Mouse (Mus musculus) kidney, embryonic 15.5 days (tissue): ENCODE results near the gene Kantr. TPM values are rescaled to one million over a fixed set of nuclear protein-coding genes. Genes with fewer than 3 reads are reported as not detected.
A peak's percentile ranks its signal among the peaks of the same experiment; 100 is the strongest.
"Not testable (repeated sequence)": the region's sequence is repeated elsewhere in the genome, so short reads cannot be mapped to it uniquely, and the experiment has no call there.

Source experiments
- ATAC-seq: fragments of 200-750 bp; cut with Nextera tagmentation; replicated peaks from 2 replicates; pipeline ENCODE4 v1.8.0; 2017; ENCODE audit warnings: moderate TSS enrichment; ENCODE audit not compliant: low FRiP score
- H3K27ac ChIP-seq: fragments of 300-500 bp; sonication (generic); 2 replicates; pipeline ENCODE4 v1.5.1; 2015; ENCODE audit warnings: mild to moderate bottlenecking, inconsistent platforms
- H3K27me3 ChIP-seq: fragments of 300-500 bp; sonication (generic); 2 replicates; pipeline ENCODE4 v1.6.1; 2015; ENCODE audit warnings: inconsistent platforms
- H3K36me3 ChIP-seq: fragments of 300-500 bp; sonication (generic); 2 replicates; pipeline ENCODE4 v1.6.1; 2015; ENCODE audit warnings: inconsistent platforms
- H3K4me1 ChIP-seq: fragments of 300-500 bp; sonication (generic); 2 replicates; pipeline ENCODE4 v1.6.1; 2015; ENCODE audit warnings: inconsistent platforms
- H3K4me2 ChIP-seq: fragments of 300-500 bp; sonication (generic); 2 replicates; pipeline ENCODE4 v1.6.1; 2015; ENCODE audit warnings: moderate library complexity, mild to moderate bottlenecking, inconsistent platforms
- H3K4me3 ChIP-seq: fragments of 300-500 bp; sonication (generic); replicated peaks from 2 replicates; pipeline ENCODE4 v1.5.1; 2015; ENCODE audit warnings: mild to moderate bottlenecking, inconsistent platforms
- H3K9ac ChIP-seq: fragments of 300-500 bp; sonication (generic); 2 replicates; pipeline ENCODE4 v1.6.1; 2015; ENCODE audit warnings: mild to moderate bottlenecking, inconsistent platforms
- H3K9me3 ChIP-seq: fragments of 300-500 bp; sonication (generic); replicated peaks from 2 replicates; pipeline ENCODE4 v1.6.1; 2016; ENCODE audit warnings: inconsistent platforms
- WGBS: fragments of 180-500 bp; shearing (Covaris S2); methylation state at CpG from one replicate; pipeline ENCODE4 v1.1.7; 2015; ENCODE audit warnings: mixed read lengths; 5-methylcytosine and 5-hydroxymethylcytosine counted together
- polyA plus RNA-seq: library from polyadenylated mRNA; unstranded; fragments of >200 nt; fragmentation: Nextera tagmentation; extraction: Ambion mirVana; gene quantifications from 2 replicates; pipeline ENCODE4 v1.2.1, GENCODE M21; 2015

The Kantr gene
- polyA plus RNA-seq, 1 experiment from 2014 or later = 16.8 TPM

DNA sequence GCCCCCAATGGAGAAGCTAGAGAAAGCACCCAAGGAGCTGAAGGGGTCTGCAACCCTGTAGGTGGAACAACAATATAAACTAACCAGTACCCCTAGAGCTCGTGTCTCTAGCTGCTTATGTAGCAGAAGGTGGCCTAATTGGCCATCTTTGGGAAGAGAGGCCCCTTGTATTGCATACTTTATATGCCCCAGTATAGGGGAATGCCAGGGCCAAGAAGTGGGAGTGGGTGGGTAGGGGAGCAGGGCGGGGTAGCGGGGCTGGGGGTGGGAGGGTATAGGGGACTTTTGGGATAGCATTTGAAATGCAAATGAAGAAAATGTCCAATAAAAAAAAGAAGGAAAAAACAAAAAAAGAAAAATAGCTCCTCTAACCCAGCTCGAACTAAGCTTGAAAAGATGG, 8.8 kb upstream of the Kantr start:
- not testable (repeated sequence) for H3K9ac ChIP-seq

GRCm38 (mm10) chrX:152329400-152329799, 2.1 kb upstream of the Kantr start:
- H3K9me3 ChIP-seq, H3K27ac ChIP-seq, H3K4me2 ChIP-seq, H3K36me3 ChIP-seq, ATAC-seq, H3K4me1 ChIP-seq, H3K9ac ChIP-seq, H3K4me3 ChIP-seq: not testable (repeated sequence)
- H3K27me3 ChIP-seq = peaks cover 45% of the 10 kb centered on the region

More for the DNA sequence above, 8.8 kb upstream of the Kantr start:
- peak overlapping the region; percentile 31 for H3K4me3 ChIP-seq
- peaks cover 26% of the 10 kb centered on the region for H3K36me3 ChIP-seq
- WGBS = 43% methylated on average over 4 of the region's 4 CpGs
- H3K9me3 ChIP-seq, H3K4me1 ChIP-seq: not testable (repeated sequence)
- peak overlapping the region; percentile 56 for H3K4me2 ChIP-seq
- H3K27ac ChIP-seq = peak overlapping the region; percentile 95; the same call in 1 of the 2 replicates
- ATAC-seq = 0 out of 2 replicates have a peak, but pooled peaks have one; percentile 11
- peaks cover 49% of the 10 kb centered on the region for H3K27me3 ChIP-seq

- Histone ChIP-seq H3K27ac (peak overlapping the region; percentile 41), H3K9ac (no peak overlapping the region), H3K9me3 (no peaks in the 10 kb centered on the region), H3K27me3 (peaks cover 43% of the 10 kb centered on the region), H3K4me2 (peak overlapping the region; percentile 61), H3K36me3 (no peaks in the 10 kb centered on the region), H3K4me3 (peak overlapping the region; percentile 60), H3K4me1 (no peaks in the 10 kb centered on the region)
- ATAC-seq = peak; percentile 17; the same call in 1 of the 2 replicates
- WGBS = 20% methylated on average over 8 of the region's 8 CpGs
Observed at GRCm38 (mm10) chrX:152327689-152328052, 376 bp upstream of the Kantr start.

- no peak for ATAC-seq
- H3K36me3 ChIP-seq = peaks cover 8% of the 10 kb centered on the region; the same call in 1 of the 2 replicates
- H3K4me2 ChIP-seq = no peak overlapping the region
- 95% methylated on average over 1 of the region's 1 CpGs for WGBS
- no peaks in the 10 kb centered on the region for H3K9me3 ChIP-seq
- H3K4me3 ChIP-seq = no peak overlapping the region
- H3K27ac ChIP-seq = no peak overlapping the region
- no peaks in the 10 kb centered on the region for H3K4me1 ChIP-seq
- no peak overlapping the region for H3K9ac ChIP-seq
- H3K27me3 ChIP-seq = peaks cover 45% of the 10 kb centered on the region
Observed at GRCm38 (mm10) chrX:152323584-152323983, 3.7 kb downstream of the Kantr start.

DNA sequence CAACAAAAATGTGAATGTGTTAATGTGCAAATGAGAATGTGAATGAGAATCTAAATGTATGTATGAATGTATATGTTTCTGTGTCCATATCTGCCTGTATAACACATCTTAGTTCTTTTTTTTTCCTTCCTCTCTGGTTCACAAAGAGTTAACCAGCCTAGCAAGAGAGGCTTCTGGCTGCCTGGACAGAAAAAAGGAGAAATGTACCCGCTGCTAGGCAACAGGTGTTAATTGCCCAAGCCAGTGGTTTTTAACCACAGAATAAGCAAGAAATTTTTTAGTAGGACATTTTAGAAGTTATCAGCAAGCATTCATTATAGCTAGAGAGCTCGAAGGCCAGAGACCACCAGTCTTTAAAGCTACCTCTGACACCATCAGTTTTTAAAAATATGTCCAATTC, 4.5 kb downstream of the Kantr start:
- peaks cover 38% of the 10 kb centered on the region for H3K27me3 ChIP-seq
- 33% methylated on average over 2 of the region's 2 CpGs for WGBS
- H3K4me1 ChIP-seq = no peaks in the 10 kb centered on the region

GRCm38 (mm10) chrX:152320535-152320934, 6.8 kb downstream of the Kantr start:
- Histone ChIP-seq H3K27ac (no peak overlapping the region), H3K4me2 (no peak overlapping the region), H3K9me3 (no peaks in the 10 kb centered on the region), H3K9ac (no peak overlapping the region), H3K4me3 (no peak overlapping the region), H3K27me3 (peaks cover 21% of the 10 kb centered on the region; the same call in 1 of the 2 replicates), H3K4me1 (no peaks in the 10 kb centered on the region), H3K36me3 (peaks cover 8% of the 10 kb centered on the region; the same call in 1 of the 2 replicates)
- WGBS = 73% methylated on average over 4 of the region's 4 CpGs
- ATAC-seq = no peak

More for the DNA sequence above, 4.5 kb downstream of the Kantr start:
- H3K9ac ChIP-seq = no peak overlapping the region
- no peak overlapping the region for H3K27ac ChIP-seq
- peaks cover 8% of the 10 kb centered on the region; the same call in 1 of the 2 replicates for H3K36me3 ChIP-seq
- H3K4me3 ChIP-seq = no peak overlapping the region
- no peak for ATAC-seq
- no peak overlapping the region for H3K4me2 ChIP-seq
- no peaks in the 10 kb centered on the region for H3K9me3 ChIP-seq

DNA sequence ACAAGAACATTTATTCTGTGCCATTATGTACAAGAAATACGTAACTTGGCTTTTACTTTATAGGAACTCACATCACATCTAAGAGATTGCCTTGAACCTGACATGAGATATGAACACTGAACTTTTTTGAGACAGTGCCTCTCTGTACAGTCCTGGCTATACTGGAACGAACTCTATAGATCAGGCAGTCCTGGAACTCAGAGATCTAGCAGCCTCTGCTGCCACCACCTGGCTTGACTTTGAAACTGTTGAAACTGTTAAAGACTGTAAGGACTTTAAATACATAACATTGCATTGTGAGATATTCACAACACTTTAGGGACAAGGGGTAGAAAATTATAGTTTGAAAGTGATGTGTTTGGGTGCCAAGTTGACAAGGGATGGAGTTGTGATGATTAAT, 19.4 kb downstream of the Kantr start:
- Histone ChIP-seq H3K4me2 (no peak overlapping the region), H3K9ac (no peak overlapping the region), H3K36me3 (no peaks in the 10 kb centered on the region), H3K9me3 (no peaks in the 10 kb centered on the region), H3K4me3 (no peak overlapping the region), H3K27me3 (peaks cover 23% of the 10 kb centered on the region), H3K27ac (no peak overlapping the region), H3K4me1 (no peaks in the 10 kb centered on the region)
- WGBS = 60% methylated on average over 2 of the region's 2 CpGs
- peak; percentile 66; the same call in 1 of the 2 replicates for ATAC-seq

DNA sequence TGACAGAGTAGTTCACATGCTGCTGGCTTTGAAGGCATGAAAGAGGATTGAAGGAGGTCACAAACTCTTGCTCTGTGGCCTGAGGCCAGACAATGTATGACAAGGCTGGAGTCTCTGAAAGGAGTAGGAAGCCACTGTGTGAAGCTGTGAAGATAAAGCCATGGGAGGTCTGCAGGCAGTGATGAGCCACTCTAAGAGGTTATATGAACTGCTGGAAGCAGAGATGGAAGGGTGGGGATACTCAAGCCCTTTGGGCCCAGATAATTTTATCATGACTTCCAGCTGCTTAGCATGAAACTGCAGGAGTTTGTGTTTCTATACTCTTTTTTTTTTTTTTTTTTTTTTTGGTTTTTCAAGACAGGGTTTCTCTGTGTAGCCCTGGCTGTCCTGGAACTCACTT, 19.9 kb downstream of the Kantr start:
- H3K9ac ChIP-seq = no peak overlapping the region
- no peak overlapping the region for H3K4me3 ChIP-seq
- H3K4me2 ChIP-seq = no peak overlapping the region

DNA sequence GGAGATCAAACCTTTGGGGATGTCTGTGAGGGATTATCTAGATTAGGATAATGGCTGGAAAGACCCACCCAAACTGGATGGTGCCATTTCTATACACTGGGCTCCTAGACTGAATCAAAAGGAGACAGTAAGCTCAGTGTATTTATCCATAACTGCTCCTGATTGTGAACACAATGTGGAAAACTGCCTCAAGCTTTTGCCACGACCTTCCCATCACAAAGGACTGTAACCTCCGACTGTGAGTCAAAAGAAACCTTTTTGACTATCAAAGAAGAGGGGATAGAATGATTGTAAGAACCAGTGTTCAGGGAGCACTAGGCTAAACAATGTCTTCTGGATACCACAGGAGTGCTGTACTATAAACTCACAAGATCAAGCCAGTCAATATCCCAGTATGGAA, 21.1 kb downstream of the Kantr start:
- Histone ChIP-seq H3K27me3 (peaks cover 26% of the 10 kb centered on the region), H3K9me3 (no peaks in the 10 kb centered on the region), H3K36me3 (no peaks in the 10 kb centered on the region), H3K4me1 (no peaks in the 10 kb centered on the region), H3K4me3 (no peak overlapping the region), H3K9ac (no peak overlapping the region), H3K4me2 (no peak overlapping the region), H3K27ac (no peak overlapping the region)
- no peak for ATAC-seq
- WGBS = 72% methylated on average over 2 of the region's 2 CpGs

More for the DNA sequence above, 19.9 kb downstream of the Kantr start:
- Histone ChIP-seq H3K4me1 (no peaks in the 10 kb centered on the region), H3K36me3 (no peaks in the 10 kb centered on the region), H3K27ac (no peak overlapping the region), H3K27me3 (peaks cover 23% of the 10 kb centered on the region), H3K9me3 (no peaks in the 10 kb centered on the region)
- peak; percentile 66; the same call in 1 of the 2 replicates for ATAC-seq

DNA sequence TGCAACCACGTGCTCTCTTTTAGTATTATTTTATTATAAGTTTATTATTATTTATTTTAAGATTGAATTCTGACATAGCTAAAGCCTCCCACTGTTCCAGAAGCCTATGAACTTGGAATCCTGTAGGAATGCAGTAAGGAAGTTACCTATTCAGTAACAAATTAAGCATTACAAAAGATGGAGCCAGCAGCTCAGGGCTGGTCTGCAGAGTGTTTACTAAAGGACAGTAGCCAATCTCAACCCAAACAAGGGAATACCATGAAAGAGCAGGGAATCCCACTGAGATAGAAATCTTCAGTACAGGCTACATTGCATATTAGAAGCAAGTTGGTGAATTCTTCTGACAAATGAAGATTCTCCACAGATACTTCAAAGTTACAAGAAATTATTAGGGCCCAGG, 40.3 kb downstream of the Kantr start:
- H3K9ac ChIP-seq, H3K4me1 ChIP-seq, H3K36me3 ChIP-seq, H3K27ac ChIP-seq, H3K4me3 ChIP-seq, H3K9me3 ChIP-seq, H3K27me3 ChIP-seq, ATAC-seq, H3K4me2 ChIP-seq: not testable (repeated sequence)
- WGBS = 73% methylated on average over 1 of the region's 1 CpGs

GRCm38 (mm10) chrX:152284746-152285145, 42.5 kb downstream of the Kantr start:
- Histone ChIP-seq H3K4me1 (no peaks in the 10 kb centered on the region), H3K4me3 (no peak overlapping the region), H3K4me2 (no peak overlapping the region), H3K36me3 (no peaks in the 10 kb centered on the region), H3K27me3 (no peaks in the 10 kb centered on the region), H3K27ac (no peak overlapping the region), H3K9me3 (no peaks in the 10 kb centered on the region), H3K9ac (no peak overlapping the region)
- 78% methylated on average over 3 of the region's 3 CpGs for WGBS
- ATAC-seq = no peak

- WGBS = 92% methylated on average over 6 of the region's 6 CpGs
- no peak for ATAC-seq
- no peaks in the 10 kb centered on the region for H3K27me3 ChIP-seq
- no peak overlapping the region for H3K27ac ChIP-seq
- H3K4me2 ChIP-seq = no peak overlapping the region
- H3K36me3 ChIP-seq = peaks cover 19% of the 10 kb centered on the region
- H3K9ac ChIP-seq = no peak overlapping the region
- H3K9me3 ChIP-seq = no peaks in the 10 kb centered on the region
- H3K4me3 ChIP-seq = no peak overlapping the region
- H3K4me1 ChIP-seq = no peaks in the 10 kb centered on the region
Observed at GRCm38 (mm10) chrX:152279384-152279783, 47.9 kb downstream of the Kantr start.

DNA sequence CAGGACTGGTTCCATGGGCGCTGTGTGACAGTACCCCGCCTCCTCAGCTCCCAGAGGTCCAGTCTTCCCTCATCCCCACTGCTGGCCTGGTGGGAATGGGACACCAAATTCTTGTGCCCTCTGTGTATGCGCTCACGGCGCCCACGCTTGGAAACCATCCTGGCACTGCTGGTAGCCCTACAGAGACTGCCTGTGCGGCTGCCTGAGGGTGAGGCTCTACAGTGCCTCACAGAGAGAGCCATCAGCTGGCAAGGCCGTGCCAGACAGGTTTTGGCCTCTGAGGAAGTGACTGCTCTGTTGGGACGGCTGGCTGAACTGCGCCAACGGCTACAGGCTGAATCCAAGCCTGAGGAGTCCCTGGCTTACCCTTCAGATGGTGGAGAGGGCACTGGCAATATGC, 56.1 kb downstream of the Kantr start:
- H3K27ac ChIP-seq = no peak overlapping the region
- H3K9me3 ChIP-seq = no peaks in the 10 kb centered on the region
- ATAC-seq = no peak
- H3K9ac ChIP-seq = no peak overlapping the region
- H3K4me3 ChIP-seq = no peak overlapping the region
- WGBS = 97% methylated on average over 11 of the region's 11 CpGs
- peaks cover 97% of the 10 kb centered on the region for H3K36me3 ChIP-seq
- no peak overlapping the region for H3K4me2 ChIP-seq
- no peaks in the 10 kb centered on the region for H3K27me3 ChIP-seq
- H3K4me1 ChIP-seq = no peaks in the 10 kb centered on the region
